Mouse (Mus musculus) testis, adult 2 months (tissue): ENCODE measurements around the gene Gzmk.

Experiments used
- CTCF ChIP-seq: fragments of 200-500 bp; IDR thresholded peaks from 2 replicates; pipeline ENCODE4 v1.5.1; 2012; ENCODE audit warnings: low read depth, mild to moderate bottlenecking, inconsistent platforms, low read length, moderate library complexity; ENCODE audit not compliant: control insufficient read depth, insufficient read depth, insufficient replicate concordance
- POLR2A ChIP-seq: fragments of 200-500 bp; IDR thresholded peaks from 2 replicates; pipeline ENCODE4 v1.6.1; 2012; ENCODE audit warnings: low read depth, mild to moderate bottlenecking, inconsistent platforms, low read length, moderate library complexity; ENCODE audit not compliant: control insufficient read depth

DNA sequence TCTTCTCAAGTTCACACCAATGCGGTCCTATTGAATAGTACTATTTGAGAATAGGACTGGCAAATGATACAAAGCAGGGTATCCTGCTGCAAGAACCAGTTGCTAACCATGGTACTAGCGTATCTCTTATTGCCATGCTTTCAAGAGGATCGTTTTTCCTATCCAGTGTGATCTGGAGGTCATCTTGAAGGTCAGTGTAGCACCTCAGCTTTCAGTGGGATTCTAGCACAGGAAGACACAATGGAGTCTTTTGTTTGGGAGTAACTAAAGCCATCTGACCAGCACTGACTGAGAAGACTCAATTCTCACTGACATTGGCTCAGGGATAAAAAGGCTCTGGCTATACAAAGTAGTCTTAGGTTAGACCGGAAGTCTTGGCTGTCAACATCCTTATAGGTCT lies 74.2 kb downstream of the Gzmk start:
- TF ChIP-seq CTCF (no peak), POLR2A (no peak)
